Mouse (Mus musculus) olfactory bulb, adult 2 months (tissue): ENCODE results near the gene Dchs1. TPM values are rescaled to one million over a fixed set of nuclear protein-coding genes. Genes with fewer than 3 reads are reported as not detected.

ENCODE experiments used
- H3K27ac ChIP-seq: fragments of 200-500 bp; 2 replicates; pipeline ENCODE4 v1.5.1; 2012; ENCODE audit warnings: low read depth, low read length; ENCODE audit not compliant: insufficient read depth
- H3K4me1 ChIP-seq: fragments of 200-500 bp; 2 replicates; pipeline ENCODE4 v1.6.1; 2012; ENCODE audit warnings: low read length; ENCODE audit not compliant: control insufficient read depth, insufficient read depth
- H3K4me3 ChIP-seq: fragments of 200-500 bp; 2 replicates; pipeline ENCODE4 v1.5.1; 2012; ENCODE audit warnings: mild to moderate bottlenecking, low read depth, low read length, moderate library complexity; ENCODE audit not compliant: insufficient read depth
- CTCF ChIP-seq: fragments of 200-500 bp; IDR thresholded peaks from 2 replicates; pipeline ENCODE4 v1.5.1; 2012; ENCODE audit warnings: low read depth, mild to moderate bottlenecking, low read length, moderate library complexity; ENCODE audit not compliant: insufficient read depth
- POLR2A ChIP-seq: fragments of 200-500 bp; IDR thresholded peaks from 2 replicates; pipeline ENCODE4 v1.6.1; 2012; ENCODE audit warnings: mild to moderate bottlenecking, low read depth, low read length, moderate library complexity; ENCODE audit not compliant: insufficient read depth
- WGBS: fragments of 180-500 bp; shearing (Covaris S2); methylation state at CpG from one replicate; pipeline ENCODE4 v1.1.7; 2018; 5-methylcytosine and 5-hydroxymethylcytosine counted together
- polyA plus RNA-seq: library from polyadenylated mRNA; stranded (reverse); fragments of >200 nt; gene quantifications from 2 replicates; pipeline ENCODE4 v1.2.4, GENCODE M21; 2012; ENCODE audit warnings: low replicate concordance; ENCODE audit not compliant: missing spikeins, insufficient read depth, insufficient read length

The Dchs1 gene
- polyA plus RNA-seq, 1 experiment = not detected

DNA sequence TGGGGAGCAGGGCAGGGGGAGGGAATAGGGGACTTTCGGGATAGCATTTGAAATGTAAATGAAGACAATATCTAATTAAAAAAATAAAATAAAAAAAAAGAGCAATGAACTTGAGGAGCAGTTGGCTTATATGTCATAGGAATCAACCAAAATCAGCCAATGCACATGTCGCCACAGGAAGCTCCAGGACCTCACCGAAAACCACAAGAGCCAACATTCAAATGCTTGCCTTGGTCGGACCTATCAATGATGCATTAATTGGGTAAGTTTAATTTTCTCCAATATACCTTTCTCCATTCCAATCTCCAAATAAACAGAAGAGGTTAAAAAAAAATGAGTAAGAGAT is 60.5 kb downstream of the Dchs1 start:
- H3K27ac ChIP-seq = no peak overlapping the region
- no peak overlapping the region for H3K4me3 ChIP-seq
- TF ChIP-seq POLR2A (no peak), CTCF (no peak)
- 87% methylated on average over 4 of the region's 4 CpGs for WGBS
- H3K4me1 ChIP-seq = no peaks in the 10 kb centered on the region

- Histone ChIP-seq H3K27ac (peak overlapping the region; percentile 37; the same call in 1 of the 2 replicates), H3K4me1 (no peaks in the 10 kb centered on the region), H3K4me3 (no peak overlapping the region)
- TF ChIP-seq POLR2A (no peak), CTCF (no peak)
- WGBS = 79% methylated on average over 4 of the region's 4 CpGs
Measured at GRCm38 (mm10) chr7:105726144-105726979, 61.1 kb downstream of the Dchs1 start.

- no peak overlapping the region for H3K4me3 ChIP-seq
- no peak overlapping the region for H3K27ac ChIP-seq
- H3K4me1 ChIP-seq = no peaks in the 10 kb centered on the region
- 26% methylated on average over 2 of the region's 2 CpGs for WGBS
- no peak for TF ChIP-seq CTCF
- no peak for TF ChIP-seq POLR2A
Measured at GRCm38 (mm10) chr7:105721916-105722315, 65.5 kb downstream of the Dchs1 start.

- Histone ChIP-seq H3K4me3 (no peak overlapping the region), H3K4me1 (no peaks in the 10 kb centered on the region), H3K27ac (no peak overlapping the region)
- no peak for TF ChIP-seq POLR2A
- TF ChIP-seq CTCF = no peak
- WGBS = 55% methylated on average over 3 of the region's 3 CpGs
Measured at GRCm38 (mm10) chr7:105715366-105715765, 72.1 kb downstream of the Dchs1 start.

- no peak overlapping the region for H3K4me3 ChIP-seq
- no peak overlapping the region for H3K27ac ChIP-seq
- 96% methylated on average over 5 of the region's 5 CpGs for WGBS
- TF ChIP-seq POLR2A (no peak), CTCF (no peak)
- H3K4me1 ChIP-seq = no peaks in the 10 kb centered on the region
Measured at GRCm38 (mm10) chr7:105708733-105709132, 78.7 kb downstream of the Dchs1 start.

- no peak for TF ChIP-seq CTCF
- no peak for TF ChIP-seq POLR2A
- no peak overlapping the region for H3K4me3 ChIP-seq
- 93% methylated on average over 4 of the region's 4 CpGs for WGBS
- H3K4me1 ChIP-seq = peaks cover 7% of the 10 kb centered on the region
- no peak overlapping the region for H3K27ac ChIP-seq
Measured at GRCm38 (mm10) chr7:105703816-105704215, 83.6 kb downstream of the Dchs1 start.

DNA sequence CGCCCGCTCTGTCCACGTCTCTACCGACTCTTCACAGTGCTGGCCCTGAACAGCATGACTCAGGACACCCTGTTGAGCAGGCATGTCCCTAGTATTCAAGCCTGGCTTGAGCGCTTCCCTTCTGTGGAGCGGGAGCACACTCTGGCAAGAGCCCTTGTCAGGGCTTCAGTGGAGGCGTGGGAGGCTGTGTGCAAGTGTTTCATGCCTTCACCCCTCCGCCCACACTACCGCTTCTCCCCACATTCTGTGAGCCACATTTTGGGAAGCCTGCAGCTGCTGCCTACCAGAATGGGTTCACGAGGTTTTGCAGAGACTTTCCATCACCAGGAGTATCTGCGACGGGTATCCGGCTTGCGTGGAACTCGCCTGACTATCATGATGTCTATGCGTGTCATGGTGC is 84.3 kb downstream of the Dchs1 start:
- no peak overlapping the region for H3K4me3 ChIP-seq
- peaks cover 7% of the 10 kb centered on the region for H3K4me1 ChIP-seq
- no peak overlapping the region for H3K27ac ChIP-seq
- WGBS = 65% methylated on average over 16 of the region's 16 CpGs
- TF ChIP-seq POLR2A = no peak
- no peak for TF ChIP-seq CTCF

Other genes with a start within 250 kb of the Dchs1 start
- gene Smpd1, start 233.3 kb downstream of the Dchs1 start, polyA plus RNA-seq = not detected in 2 replicates
- not detected in 2 replicates for gene Apbb1, start 206.0 kb downstream of the Dchs1 start, polyA plus RNA-seq
- gene Hpx, start 187.5 kb downstream of the Dchs1 start, polyA plus RNA-seq = not detected in 2 replicates
- gene Trim3, start 154.1 kb downstream of the Dchs1 start, polyA plus RNA-seq = not detected in 2 replicates
- not detected in 2 replicates for gene Timm10b, start 147.6 kb downstream of the Dchs1 start, polyA plus RNA-seq
- not detected in 2 replicates for gene Arfip2, start 147.2 kb downstream of the Dchs1 start, polyA plus RNA-seq
- gene Gm45799, start 147.1 kb downstream of the Dchs1 start, polyA plus RNA-seq = not detected in 2 replicates
- not detected in 2 replicates for gene Dnhd1, start 136.8 kb downstream of the Dchs1 start, polyA plus RNA-seq
- gene Ilk, start 51.1 kb downstream of the Dchs1 start, polyA plus RNA-seq = not detected in 2 replicates
- gene Rrp8, start 50.3 kb downstream of the Dchs1 start, polyA plus RNA-seq = not detected in 2 replicates
- not detected in 2 replicates for gene Taf10, start 43.3 kb downstream of the Dchs1 start, polyA plus RNA-seq
- 125 TPM in 1 of 2 replicates, not detected in the other for gene Tpp1, start 35.4 kb downstream of the Dchs1 start, polyA plus RNA-seq
- gene Mrpl17, start 23.4 kb upstream of the Dchs1 start, polyA plus RNA-seq = not detected in 2 replicates
- gene Gm4070, start 166.3 kb upstream of the Dchs1 start, polyA plus RNA-seq = not detected in 2 replicates